Mouse (Mus musculus): ENCODE measurements at regions not wholly inside any gene's neighbourhood (a gene's known extent, or its start where the extent isn't known, plus 50 kb on each side); places are given as distances from the start of the nearest gene placed in this dataset.
A peak's percentile ranks its signal among the peaks of the same experiment; 100 is the strongest.

- DNase-seq (ENCODE audit: low spot score) = no peak
Observed at GRCm38 (mm10) chr4:110125067-110125784, 147.4 kb downstream of the Dmrta2 start.

GRCm38 (mm10) chr4:110127941-110128520 lies 150.2 kb downstream of the Dmrta2 start:
- DNase-seq (ENCODE audit: low spot score) = no peak

GRCm38 (mm10) chr4:110128918-110129317 lies 151.1 kb downstream of the Dmrta2 start:
- peak; percentile 77 for DNase-seq (ENCODE audit: low spot score)

GRCm38 (mm10) chr4:110129518-110129917 lies 151.7 kb downstream of the Dmrta2 start:
- DNase-seq (ENCODE audit: low spot score) = no peak

GRCm38 (mm10) chr4:110132061-110132460 lies 154.2 kb downstream of the Dmrta2 start:
- no peak for DNase-seq (ENCODE audit: low spot score)

GRCm38 (mm10) chr4:110134036-110134435 lies 156.2 kb downstream of the Dmrta2 start:
- DNase-seq (ENCODE audit: low spot score) = no peak

GRCm38 (mm10) chr4:110145229-110145628 lies 167.4 kb downstream of the Dmrta2 start:
- no peak for DNase-seq (ENCODE audit: low spot score)

GRCm38 (mm10) chr4:110152103-110152946 lies 174.5 kb downstream of the Dmrta2 start:
- no peak for DNase-seq (ENCODE audit: low spot score)
